Mouse (Mus musculus) brown adipose tissue, adult 24 weeks (tissue): Measurements from ENCODE around the gene Ap1b1. TPM values are rescaled to one million over a fixed set of nuclear protein-coding genes. Genes with fewer than 3 reads are reported as not detected.

Experiments
- H3K27ac ChIP-seq: fragments of 200-500 bp; replicated peaks from 2 replicates; pipeline ENCODE4 v1.5.1; 2012; ENCODE audit warnings: low read depth, mild to moderate bottlenecking, low read length
- H3K4me1 ChIP-seq: fragments of 200-500 bp; 2 replicates; pipeline ENCODE4 v1.6.1; 2012; ENCODE audit warnings: low read length, mixed read lengths; ENCODE audit not compliant: control insufficient read depth, insufficient read depth, insufficient read length
- H3K4me3 ChIP-seq: fragments of 200-500 bp; 2 replicates; pipeline ENCODE4 v1.5.1; 2012; ENCODE audit warnings: low read depth, mild to moderate bottlenecking, low read length, moderate library complexity; ENCODE audit not compliant: insufficient read depth
- polyA plus RNA-seq: library from polyadenylated mRNA; stranded (reverse); fragments of >200 nt; gene quantifications from 2 replicates; pipeline ENCODE4 v1.2.4, GENCODE M21; 2012; ENCODE audit not compliant: missing spikeins, insufficient read depth, insufficient read length

The Ap1b1 gene
- polyA plus RNA-seq, 1 experiment: 49.5 TPM

DNA sequence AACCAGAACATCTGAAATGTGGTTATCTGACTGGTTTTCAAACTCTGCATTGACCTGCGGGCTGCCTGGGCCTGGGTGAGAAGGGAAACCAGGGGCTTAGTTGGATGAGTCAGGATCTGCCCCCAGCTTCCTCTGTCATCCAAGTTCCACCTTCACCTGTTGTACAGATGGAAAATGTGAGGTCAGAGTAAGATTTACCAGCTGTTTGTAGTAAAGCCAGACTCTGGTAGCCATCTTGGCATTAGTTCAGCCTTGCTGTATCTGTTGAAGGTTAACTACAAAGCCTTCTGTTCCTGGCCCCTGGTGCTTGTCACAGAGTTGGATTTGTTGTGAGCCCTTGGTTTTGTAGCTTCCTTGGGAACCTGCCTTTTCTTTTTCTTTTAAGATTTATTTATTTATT, 13.6 kb downstream of the Ap1b1 start:
- peaks cover 10% of the 10 kb centered on the region for H3K4me1 ChIP-seq
- H3K27ac ChIP-seq: no peak overlapping the region
- no peak overlapping the region for H3K4me3 ChIP-seq

DNA sequence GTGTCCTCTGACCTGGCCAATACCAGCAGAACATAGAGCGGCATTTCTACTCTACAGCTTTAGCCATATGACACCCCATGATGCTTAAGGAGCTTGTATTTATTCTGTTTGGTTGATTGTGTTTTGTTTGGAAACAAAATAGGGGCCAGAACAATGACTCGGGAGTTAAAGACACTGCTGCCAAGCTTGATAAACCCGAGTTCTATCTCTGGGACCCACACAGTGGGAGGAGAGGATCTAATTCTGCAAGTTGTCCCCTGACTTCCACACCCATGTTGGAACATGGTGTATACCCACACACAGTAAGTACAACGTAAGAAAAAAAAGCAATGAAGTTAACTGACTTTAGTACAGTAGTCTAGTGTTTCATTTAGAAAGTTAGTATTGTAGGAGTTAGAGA, 16.2 kb downstream of the Ap1b1 start:
- no peak overlapping the region for H3K27ac ChIP-seq
- H3K4me1 ChIP-seq: peaks cover 8% of the 10 kb centered on the region
- no peak overlapping the region for H3K4me3 ChIP-seq

DNA sequence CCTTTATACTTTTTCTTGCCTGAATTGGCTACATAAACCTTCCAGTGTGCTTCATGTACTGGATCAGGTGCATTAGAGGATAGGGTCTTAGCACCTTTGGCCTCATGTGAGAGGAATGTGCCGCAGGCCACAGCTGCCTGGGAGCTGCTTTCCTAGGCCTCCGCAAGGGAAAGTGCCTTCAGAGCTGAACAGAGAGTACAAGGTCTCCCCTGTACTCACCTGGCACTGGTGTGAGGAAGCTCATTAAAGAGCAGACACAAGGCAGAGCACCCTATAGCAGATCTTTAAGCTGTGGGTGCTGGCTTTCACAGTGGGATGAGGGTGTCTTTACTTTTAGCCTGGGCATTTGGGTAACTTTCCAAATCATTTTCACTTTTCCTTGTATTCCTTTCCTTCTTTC, 18.9 kb downstream of the Ap1b1 start:
- Histone ChIP-seq H3K4me1 (no peaks in the 10 kb centered on the region), H3K27ac (no peak overlapping the region; the same call in 1 of the 2 replicates), H3K4me3 (no peak overlapping the region)

DNA sequence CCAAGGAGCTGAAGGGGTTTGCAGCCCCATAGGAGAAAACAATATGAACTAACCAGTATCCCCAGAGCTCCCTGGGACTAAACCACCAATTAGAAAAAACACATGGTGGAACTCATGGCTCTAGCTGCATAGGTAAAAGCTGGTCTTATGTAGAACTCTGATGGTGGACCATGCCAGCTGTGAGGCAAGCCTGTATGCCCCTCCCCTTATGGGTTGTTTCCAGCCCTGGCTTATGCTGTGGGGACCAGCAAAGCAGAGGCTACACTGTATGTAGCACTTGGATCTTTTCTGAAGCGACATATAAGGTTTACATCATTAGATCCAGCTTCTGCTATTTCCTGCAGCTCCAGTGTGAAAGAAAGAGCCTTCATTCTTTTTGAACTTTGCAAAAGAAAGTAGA, 20.6 kb downstream of the Ap1b1 start:
- Histone ChIP-seq H3K4me1 (no peaks in the 10 kb centered on the region), H3K27ac (no peak overlapping the region), H3K4me3 (no peak overlapping the region)

DNA sequence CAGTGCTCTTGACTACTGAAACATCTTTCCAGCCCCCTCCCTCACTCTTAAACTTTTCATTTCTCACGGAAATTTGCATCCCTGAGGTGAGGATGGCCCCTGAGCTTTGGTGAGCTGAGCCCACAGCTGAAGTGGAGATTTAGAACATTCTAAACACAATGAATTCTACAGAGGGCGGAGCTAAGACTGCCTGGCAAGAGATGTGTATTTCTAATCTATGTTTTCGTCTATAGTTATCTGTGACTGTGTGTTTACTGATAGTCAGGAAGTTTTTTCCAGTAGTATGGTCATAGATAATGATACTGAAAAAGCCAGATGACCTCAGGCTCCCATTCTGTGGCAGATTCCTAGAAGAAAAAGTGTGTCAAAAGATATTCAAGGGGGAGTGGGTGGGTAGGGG, 22.2 kb downstream of the Ap1b1 start:
- no peak overlapping the region for H3K4me3 ChIP-seq
- no peaks in the 10 kb centered on the region for H3K4me1 ChIP-seq
- 0 out of 2 replicates have a peak overlapping the region, but pooled peaks have one; percentile 17 for H3K27ac ChIP-seq

DNA sequence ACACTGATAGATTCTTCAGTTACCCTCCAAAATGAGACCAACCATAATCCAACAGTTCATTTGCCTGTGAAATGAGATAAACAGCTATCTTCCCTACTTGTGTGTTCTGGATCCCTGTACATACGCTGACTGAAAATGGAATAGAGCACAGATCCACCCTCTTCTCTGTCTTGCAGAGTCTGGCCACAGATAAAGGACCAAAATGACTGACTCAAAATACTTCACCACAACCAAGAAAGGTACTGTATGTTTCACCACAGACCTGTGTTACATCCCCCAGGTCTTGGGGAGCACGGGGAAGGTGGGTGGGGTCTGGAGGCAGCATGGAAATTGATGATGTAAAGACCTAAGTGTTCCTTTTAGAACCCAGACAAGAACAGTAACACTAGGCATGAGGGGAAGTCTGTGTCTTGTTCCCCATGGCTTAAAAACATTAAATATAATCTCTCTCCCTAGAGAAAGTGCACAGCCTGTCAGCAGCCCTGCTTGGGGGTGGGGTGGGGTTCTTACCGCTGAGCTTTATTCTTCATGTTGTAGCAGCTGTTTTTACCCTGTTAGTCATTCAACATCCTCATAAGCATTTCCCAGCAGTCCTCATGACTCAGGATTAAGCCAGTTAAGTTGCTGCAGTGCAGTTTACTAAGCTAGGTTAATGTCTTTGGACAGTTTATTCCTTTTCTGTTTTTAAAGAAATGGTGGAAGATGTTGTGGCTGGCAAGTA, 22.9 kb downstream of the Ap1b1 start:
- no peaks in the 10 kb centered on the region for H3K4me1 ChIP-seq
- H3K27ac ChIP-seq: peak overlapping the region; percentile 70
- H3K4me3 ChIP-seq: no peak overlapping the region

DNA sequence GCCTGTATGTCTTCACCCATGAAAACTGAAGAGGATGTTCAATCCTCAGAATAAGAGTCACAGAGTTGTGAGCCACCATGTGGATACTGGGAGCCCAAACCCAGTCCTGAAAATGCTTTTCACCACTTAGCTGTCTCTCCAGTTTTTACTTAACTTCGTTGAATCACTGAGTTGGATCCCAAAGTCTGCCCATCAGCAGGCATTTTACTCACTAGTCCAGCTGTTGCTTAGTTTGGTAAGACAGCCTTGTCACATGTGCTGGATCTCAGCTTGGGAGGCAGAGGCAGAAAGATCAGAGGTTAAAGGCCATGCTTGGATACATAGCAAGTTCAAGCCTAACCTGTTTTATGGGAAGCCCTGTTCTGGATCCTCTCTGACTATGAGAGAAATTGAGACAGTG, 23.6 kb downstream of the Ap1b1 start:
- Histone ChIP-seq H3K27ac (peak overlapping the region; percentile 23), H3K4me3 (no peak overlapping the region), H3K4me1 (no peaks in the 10 kb centered on the region)

DNA sequence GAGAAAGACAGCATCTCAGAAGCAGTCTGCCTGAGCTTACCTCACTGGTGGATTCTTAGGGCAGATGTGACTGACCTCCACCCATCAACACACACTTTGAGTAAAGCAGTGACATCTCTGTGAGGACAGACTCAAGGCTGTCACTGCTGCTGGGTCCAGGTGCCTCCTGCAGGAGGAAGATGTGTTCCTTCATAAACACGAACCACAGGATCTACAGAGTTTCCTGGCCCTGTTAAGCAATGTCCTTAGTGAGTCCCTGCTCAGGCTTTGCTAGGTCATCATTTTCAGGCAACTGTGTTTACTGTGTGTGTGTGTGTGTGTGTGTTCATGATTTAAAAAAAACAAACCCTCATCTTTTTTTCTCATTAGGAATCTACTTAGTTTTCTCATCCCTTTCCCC, 24.9 kb downstream of the Ap1b1 start:
- Histone ChIP-seq H3K27ac (peak overlapping the region; percentile 76), H3K4me1 (no peaks in the 10 kb centered on the region)

DNA sequence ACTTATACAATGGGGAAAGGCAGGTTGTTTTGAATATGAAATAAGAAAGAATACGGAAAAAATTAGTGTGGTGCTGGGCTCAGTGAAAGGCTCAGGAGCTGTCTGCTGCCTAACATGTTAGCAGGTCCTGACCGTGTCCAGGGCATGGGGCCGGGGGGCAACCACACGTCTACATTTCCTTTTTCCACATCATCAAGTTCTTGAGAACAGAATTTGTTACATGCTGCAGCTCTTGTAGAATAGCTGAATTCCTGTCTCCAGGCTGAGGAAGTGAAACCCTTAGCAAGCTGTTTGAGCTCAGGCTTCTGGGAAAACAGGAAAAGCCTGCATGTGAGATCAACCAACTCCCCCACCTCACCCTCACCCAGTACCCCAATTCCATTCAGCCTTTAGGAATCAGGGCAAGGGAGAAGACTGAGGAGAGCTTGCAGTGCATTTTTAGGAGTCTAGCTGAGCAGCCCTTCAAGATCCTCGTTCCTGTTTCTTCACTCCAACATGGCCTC, 25.6 kb downstream of the Ap1b1 start:
- no peak overlapping the region for H3K4me3 ChIP-seq
- H3K4me1 ChIP-seq: no peaks in the 10 kb centered on the region
- peak overlapping the region; percentile 85 for H3K27ac ChIP-seq

More for the DNA sequence above, 24.9 kb downstream of the Ap1b1 start:
- H3K4me3 ChIP-seq: no peak overlapping the region

DNA sequence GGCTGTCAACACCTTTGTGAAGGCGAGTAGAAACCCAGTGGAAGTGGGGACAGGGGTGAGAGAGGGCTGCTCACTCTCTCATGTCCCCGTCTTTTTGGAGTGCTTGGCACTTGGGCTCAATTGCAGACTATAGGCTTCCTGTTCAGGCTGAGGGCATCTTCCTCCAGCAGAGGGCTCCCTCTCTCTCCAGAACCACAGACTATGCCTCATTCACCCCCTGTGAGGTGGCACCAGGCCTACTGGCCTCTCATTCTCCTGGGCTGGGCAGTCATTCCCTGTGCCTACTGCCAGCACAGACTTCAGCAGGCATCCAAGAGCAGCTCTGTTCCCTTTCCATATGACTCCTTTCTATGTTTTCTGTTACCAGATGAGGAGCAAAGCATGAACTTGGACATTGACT, 29.1 kb downstream of the Ap1b1 start:
- no peak overlapping the region for H3K27ac ChIP-seq
- no peaks in the 10 kb centered on the region for H3K4me1 ChIP-seq
- no peak overlapping the region for H3K4me3 ChIP-seq

DNA sequence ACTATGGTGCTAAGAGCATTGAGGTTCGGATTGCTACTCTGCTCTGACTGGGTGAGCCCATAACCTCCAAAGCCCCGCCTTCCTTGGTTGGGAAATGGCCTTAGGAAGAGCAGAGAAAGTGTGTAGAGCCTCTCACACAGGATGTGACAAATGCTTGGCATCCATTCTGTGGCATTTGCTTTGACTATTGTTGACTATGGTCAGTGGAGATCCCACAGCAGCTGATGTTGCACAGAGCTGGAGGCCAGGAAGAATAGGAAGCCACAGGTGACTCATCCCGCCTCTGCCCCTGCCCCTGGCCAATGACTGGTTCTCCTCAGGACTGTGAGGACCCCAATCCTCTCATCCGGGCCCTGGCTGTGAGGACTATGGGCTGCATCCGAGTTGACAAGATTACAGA, 29.7 kb downstream of the Ap1b1 start:
- H3K4me3 ChIP-seq: no peak overlapping the region
- no peak overlapping the region for H3K27ac ChIP-seq
- no peaks in the 10 kb centered on the region for H3K4me1 ChIP-seq

DNA sequence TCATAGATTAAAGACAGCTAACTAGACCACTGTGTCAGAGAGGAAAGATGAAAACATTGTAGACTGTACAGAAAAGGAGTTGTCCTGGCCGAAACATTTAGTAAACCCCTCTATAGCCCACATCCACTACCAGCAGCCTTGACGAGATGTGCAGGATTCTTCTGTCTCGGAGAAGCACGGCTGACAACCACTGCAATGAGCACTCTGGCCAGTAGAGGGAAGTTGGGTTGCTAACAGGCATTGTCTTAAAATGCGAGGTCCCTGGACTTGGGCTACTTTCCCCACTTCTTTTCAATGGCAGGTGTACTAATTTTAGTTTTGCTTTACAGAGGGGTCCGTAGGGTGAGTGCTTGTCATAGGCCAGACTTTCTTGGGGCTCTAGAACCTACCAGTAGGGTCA, 30.9 kb downstream of the Ap1b1 start:
- H3K4me1 ChIP-seq: no peaks in the 10 kb centered on the region
- H3K4me3 ChIP-seq: no peak overlapping the region
- H3K27ac ChIP-seq: no peak overlapping the region

DNA sequence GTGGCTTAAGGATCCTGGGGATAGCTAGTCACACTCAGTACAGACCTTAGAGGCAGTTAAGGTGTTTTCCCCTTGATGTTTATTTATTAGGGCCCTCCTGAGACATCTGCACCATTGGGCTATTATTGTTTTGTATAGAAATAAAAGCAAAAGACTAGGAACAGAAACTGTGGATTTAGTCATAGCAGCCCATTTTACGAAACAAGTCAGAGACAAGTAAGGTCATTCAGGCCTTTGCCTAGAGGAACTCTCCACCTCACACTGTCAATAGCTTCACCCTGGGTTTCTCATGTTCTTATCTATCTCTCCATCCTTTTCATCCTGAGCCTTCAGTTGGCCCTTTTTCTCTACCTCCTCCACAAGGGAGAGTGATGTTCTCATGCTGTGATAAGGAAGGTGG, 38.5 kb downstream of the Ap1b1 start:
- H3K4me1 ChIP-seq: no peaks in the 10 kb centered on the region

DNA sequence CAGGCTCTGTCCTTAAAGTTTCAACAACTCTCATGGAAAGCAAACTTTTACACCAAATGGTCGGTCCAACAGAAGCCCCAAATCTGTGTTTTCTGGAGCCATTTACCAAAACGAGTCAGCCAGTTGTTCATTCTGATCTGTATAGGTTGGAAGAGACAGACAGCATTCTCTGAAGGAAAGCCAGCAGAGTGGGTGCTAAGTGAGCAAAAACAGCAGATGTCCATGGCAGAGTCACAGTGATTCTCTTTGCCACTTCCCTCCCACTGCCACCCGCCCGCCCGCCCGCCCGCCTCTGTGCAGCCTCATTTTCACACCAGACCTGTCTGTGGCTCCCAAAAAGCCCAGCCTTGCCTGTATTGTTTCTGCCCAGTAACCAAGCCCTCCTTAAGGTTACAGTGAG, 41.6 kb downstream of the Ap1b1 start:
- Histone ChIP-seq H3K27ac (no peak overlapping the region), H3K4me1 (no peaks in the 10 kb centered on the region), H3K4me3 (no peak overlapping the region)

More for the DNA sequence above, 38.5 kb downstream of the Ap1b1 start:
- no peak overlapping the region for H3K27ac ChIP-seq
- H3K4me3 ChIP-seq: no peak overlapping the region

DNA sequence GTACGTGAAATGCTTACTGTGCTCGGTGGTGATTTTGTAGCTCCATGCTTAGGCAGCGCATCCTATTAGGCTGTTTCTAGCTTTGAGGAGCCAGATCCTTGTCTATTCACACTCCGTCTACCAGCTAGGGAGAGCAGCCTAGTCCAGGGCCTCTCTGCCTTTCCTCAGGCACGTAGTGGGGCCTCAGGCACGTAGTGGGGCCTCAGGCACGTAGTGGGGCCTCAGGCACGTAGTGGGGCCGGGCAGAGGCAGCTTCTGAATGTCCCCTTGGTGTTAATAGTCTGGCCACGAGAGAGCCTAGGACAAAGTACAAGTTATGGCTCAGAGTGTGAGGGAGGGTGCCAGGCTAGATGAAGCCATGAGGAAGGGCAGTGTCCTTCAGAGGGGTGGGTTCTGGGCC, 46.1 kb downstream of the Ap1b1 start:
- H3K4me1 ChIP-seq: no peaks in the 10 kb centered on the region
- no peak overlapping the region for H3K27ac ChIP-seq
- no peak overlapping the region for H3K4me3 ChIP-seq

DNA sequence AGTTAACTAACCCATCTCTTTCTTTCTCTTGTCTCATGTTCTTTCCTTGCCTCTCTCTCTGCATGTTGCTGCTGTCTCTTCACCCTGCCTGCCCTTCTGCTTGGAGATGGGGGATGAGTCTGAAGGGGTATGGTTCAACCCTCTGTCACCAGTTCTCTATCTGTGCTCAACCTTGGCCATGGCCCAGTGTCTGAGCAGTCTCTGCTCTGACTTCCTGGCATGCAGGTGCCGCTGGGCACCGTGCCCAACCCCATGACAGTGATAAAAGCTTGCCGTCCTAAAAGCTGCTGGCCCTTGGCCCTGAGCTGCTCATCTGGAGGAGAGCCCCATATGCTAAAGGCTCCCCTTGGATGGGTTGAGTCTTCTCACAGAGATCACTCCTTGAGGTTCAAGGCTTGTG, 46.5 kb downstream of the Ap1b1 start:
- no peaks in the 10 kb centered on the region for H3K4me1 ChIP-seq
- no peak overlapping the region for H3K27ac ChIP-seq
- no peak overlapping the region for H3K4me3 ChIP-seq
